Mouse (Mus musculus) 3134 (cell line): ENCODE measurements around the gene Phf21b.
A peak's percentile ranks its signal among the peaks of the same experiment; 100 is the strongest.

Experiments
- DNase-seq: peaks from one replicate; pipeline ENCODE4 v3.0.0-alpha.2; 2011; ENCODE audit warnings: low spot score; ENCODE audit not compliant: insufficient read length; ENCODE audit errors: extremely low read depth

Gene Phf21b

DNA sequence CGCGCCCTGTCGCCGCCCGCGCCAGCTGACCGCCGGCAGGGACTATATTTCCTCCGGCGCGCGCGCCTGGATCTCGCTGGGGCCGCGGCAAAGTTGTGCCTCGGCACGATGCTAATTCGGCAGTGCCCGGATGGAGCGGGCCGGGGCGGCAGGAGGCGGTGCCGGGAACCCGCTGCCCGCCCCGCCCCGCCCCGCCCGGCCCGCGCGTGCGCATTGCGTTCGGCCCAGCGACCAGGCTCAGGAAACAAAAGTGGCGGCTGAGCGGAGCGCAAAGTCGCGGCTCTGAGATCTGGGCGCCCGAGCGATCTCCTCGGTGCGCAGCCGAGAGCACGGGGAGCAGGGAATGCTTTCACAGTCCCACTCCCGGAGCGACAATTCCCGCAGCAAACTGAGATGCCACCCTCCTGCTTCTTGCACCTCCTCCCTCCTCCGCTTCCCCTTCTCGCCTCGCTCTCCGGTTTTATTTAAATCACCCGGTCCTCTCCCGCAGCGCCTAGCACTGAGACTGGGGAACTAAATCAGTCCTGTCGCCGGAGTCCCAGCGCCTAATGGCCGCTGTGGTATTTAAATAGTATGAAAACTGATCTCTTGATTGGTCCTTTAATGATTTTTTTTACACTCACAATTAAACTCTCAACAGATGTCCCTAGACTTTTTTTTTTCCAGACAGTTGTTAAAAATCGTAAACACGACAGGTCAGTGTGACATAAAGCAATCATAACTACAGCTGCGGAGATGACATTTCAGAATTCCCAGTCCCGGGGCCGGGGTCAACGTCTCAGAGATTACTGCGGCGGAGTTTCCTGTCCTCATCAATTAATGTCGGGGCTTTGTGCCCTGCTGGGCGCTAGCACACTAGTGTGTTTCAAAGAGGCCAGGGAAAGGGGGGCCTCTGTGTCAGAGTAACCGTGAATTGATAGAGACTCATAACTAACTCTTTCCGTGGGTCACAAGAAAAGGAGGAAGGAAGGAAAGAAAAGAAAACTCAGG, at the start of gene Phf21b:
Gene Phf21b (minus strand): TSS at position 44 of the 990 bp plus-strand sequence.
- DNase-seq = peak; percentile 83

DNA sequence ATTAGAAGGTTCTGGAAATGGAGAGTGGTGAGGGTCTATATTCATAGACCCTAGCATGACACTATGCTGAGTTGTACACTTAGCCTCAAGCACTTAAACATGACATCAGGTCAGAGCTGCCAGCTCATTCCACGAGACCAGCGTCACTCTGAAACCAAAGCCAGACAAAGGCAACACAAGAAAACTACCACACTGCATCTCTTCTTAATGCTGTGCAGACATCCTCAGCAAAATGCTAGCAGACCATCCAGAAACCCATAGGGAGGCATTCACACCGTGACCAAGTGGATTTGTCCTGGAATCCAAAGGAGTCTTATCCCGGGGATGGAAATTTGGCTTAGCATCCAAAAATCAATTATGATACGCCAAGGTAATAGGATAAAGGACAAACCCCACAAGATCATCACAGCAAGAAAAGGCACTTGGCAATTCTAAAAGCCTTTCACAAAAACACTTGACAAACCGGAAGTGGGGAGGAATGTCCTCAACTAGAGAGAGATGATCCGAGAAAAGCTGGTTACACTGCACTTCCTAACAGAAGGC, 48.1 kb upstream of the Phf21b start:
- no peak for DNase-seq

- no peak for DNase-seq
These were observed 42.2 kb upstream of the Phf21b start for GRCm38 (mm10) chr15:84898077-84898476.

DNA sequence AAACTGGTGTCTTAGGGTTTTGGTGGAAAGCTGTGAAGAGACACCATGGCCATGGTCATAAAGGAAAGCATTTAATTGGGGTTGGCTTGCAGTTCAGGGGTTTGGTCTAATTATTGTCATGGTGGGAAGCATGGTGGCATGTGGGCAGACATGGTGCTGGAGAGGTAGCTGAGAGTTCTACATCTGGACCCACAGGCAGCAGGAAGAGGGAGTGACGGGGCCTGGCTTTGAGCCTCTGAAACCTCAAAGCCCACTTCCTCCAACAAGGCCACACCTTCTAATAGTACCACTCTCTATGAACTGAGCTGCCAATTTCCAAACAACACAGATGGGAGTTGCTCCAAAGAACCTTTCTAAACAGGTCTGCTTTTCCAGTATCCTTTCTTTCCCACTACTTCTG, 40.8 kb upstream of the Phf21b start:
- DNase-seq = peak; percentile 26

DNA sequence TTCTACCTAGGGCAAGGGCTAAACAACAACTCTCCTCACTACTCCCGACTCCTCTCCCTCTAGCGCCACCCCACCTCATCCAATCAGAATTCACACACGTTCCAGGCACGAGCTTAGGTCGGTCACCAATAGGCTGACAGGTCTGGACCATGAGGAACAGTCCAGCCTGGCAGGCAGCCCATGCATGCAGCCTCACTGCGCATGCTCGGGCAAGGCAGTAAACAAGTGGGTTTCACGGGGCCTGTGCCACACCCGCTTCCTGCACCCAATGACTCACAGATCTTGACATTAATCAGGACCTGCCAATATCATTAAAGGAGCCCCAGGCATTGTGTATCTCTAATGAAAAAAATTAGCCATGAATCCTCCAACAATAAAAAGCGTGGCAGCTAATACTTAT, 40.4 kb upstream of the Phf21b start:
- peak; percentile 67 for DNase-seq

DNA sequence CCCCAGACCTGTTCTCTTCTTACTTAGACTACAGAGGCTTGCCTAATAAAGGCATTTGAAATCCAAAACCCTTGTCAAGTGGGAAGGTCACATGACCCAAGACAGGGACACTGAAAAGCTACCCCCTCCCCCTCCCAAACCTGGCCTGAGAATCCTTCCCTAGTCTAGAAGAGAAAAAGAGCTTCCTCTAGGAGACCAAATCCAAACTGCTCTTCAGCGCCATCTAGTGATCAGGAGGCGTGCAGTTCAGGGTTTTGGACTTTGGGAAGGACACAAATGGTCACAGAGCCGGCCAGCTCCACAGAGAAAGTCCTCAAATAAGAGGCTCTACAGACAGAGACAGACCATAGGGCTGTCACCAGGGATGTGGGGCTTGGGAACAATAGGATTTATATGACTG, 35.8 kb upstream of the Phf21b start:
- peak; percentile 31 for DNase-seq

DNA sequence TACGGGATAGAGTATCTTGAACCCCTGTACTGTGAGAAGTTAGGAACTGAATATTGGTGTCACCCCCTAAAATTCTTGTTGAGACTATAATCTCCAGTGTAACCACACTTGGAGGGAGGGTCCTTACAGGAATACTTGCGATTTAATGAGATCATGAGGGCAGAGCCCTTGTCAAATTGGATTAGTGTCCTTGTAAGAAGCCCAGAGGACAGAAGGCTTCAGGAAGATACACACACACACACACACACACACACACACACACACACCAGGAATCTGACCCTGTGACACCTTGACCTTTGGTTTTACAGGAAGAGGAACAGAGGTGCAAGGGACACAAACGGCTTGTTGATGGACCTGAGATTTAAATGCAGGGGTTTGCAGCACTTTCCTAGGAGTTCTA, 35.4 kb upstream of the Phf21b start:
- no peak for DNase-seq

- no peak for DNase-seq
These were observed 32.2 kb upstream of the Phf21b start for GRCm38 (mm10) chr15:84888066-84888465.

- DNase-seq = no peak
These were observed 21.4 kb upstream of the Phf21b start for GRCm38 (mm10) chr15:84877029-84877815.

DNA sequence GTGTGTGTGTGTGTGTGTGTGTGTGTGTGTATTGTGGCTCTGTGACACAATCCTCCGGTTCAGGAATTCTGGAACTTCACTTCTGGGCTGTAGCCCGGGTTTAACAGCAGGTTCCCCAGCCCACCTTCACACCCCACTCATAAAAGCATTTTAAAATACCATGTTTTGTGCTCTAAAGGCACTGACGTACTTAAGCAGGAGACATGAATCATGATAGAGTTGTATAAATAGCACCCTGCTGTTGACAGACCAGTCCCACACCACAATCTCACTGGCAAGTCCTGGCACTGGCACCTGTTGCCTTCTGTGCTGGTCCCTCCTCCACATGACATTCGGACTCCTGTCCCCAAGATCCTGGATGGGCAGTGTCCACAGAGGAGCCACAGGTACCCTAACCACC, 18.0 kb upstream of the Phf21b start:
- no peak for DNase-seq

DNA sequence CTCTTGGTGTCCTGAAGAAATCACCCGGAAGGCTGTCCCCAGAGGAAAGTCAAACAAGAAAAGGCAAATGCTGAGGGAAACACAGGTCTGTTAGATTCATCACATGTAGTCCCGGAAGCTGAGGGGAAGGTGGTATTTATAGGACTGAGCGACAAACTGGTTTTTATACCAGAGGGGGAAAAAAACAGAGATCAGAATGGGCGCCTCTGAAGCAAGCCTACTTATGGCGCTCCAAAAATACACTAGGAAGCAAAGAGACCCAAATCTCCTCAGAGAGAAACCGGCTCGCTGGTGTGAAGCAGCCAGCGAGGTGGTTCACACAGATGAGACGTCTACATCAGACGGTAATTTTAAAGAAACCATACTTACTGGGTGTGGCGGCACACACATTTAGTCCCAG, 17.2 kb upstream of the Phf21b start:
- DNase-seq = no peak

GRCm38 (mm10) chr15:84871802-84872201, 16.0 kb upstream of the Phf21b start:
- no peak for DNase-seq

DNA sequence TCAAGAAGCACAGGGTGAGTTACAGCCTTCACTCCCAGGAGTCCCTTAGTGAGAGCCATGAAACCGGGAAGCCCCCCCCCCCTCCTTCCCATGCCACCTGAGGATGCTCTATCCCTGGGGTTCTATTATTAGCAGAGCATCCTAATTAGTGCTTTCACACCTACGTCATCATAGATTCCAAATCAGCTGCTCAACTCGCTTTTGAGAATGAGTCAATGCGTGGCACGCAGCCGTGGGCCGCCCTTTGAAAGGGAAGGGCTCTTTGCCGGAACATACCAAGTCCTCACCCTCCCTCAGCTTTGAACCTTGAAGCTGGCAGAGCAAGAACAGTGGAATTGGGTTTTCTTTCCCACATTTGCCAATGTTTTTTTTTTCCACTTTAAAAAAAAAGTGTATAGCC, 6.1 kb upstream of the Phf21b start:
- DNase-seq = no peak

DNA sequence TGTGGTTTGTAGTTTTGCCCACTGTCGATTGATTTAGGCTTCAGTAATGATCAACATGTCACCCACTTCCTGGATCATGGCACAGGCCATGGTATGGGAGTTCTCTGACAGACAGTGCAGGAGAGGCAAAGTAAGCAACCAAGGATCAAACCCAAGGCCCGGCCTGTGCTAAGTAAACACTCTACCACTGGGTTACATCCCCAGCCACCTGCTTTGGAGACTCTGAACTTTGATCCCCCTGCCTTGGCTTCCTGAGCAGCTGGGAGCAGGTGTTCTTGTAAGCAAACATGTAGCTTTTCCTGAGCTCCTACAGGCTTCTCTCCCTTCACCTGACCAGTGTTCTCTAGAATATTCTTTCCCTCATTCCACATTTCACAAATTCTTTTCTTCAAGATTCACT, 1.8 kb upstream of the Phf21b start:
- DNase-seq = no peak

GRCm38 (mm10) chr15:84854921-84855901, 638 bp downstream of the Phf21b start:
- peak; percentile 80 for DNase-seq

DNA sequence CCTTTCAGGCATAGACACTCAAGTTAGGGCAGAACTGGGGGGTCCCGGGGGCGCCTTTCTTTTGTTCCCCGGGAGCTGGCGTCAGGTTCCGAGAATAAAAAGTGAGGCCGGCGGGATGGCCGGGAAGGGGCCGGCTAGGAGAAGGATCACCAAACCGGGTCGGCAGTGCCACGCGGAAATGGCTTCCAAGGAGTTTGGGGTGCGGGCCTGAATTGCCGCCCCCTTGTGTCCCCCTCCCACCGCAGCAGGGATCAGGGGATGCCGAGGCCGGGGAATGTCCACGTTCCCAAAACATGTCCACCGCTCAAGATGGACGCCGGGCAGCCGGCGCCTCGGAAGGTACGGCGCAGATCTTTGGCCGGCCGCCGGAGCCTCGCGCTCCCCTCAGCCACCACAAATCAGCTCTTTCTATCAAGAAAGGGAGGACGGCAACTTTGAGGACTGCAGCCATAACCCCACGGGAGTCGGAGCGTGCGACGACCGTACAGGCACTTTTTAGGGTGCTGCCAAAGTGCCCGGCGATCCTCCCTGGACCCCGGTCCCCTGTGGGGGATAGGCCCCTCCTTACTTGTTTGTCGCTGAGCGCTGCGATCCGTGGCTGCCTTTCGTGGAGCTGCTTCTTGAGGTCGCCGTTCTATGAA, 1.6 kb downstream of the Phf21b start:
- DNase-seq = peak; percentile 34

DNA sequence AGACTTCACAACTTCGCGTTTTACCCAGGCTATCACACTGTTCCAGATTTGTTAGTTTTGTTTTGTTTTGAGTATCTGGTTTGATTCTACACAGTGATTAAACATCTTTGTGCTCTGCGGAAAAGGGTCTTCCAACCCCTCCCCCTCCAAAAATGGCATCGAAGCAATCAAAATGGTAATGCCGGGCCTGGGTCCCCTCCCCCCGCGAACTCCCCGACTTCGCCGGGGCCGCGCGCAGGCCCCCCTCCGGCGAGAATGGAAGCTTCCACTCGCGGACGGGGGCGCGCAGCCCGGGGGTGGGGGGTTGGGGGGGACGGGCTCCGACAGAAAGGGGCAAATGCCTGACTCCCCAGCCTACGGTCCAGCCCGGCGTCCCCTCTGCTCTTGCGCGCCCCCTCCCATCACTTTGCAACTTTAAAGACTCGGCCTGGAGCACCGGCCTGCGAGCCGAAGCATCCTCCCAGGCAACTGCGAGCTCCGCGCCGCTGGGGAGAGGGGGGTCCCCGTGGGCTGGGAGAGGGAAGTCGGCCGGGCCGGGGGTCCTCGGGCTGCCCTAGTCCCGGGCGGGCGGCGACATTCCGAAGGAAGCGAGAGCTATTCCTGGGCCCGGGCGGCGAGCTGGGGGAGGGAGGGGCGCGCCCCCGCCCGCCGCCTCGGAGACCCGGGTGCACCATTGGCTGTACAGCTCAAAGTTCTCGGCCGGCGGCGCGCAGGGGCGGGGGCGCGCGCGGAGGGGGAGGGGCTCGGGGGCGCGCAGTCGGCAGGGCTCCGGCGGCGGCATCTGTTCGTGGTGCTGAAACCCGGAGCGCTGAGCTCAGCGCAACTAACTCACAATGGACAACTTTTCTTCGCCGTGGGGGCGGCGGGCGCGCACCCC, 2.4 kb downstream of the Phf21b start:
- no peak for DNase-seq

DNA sequence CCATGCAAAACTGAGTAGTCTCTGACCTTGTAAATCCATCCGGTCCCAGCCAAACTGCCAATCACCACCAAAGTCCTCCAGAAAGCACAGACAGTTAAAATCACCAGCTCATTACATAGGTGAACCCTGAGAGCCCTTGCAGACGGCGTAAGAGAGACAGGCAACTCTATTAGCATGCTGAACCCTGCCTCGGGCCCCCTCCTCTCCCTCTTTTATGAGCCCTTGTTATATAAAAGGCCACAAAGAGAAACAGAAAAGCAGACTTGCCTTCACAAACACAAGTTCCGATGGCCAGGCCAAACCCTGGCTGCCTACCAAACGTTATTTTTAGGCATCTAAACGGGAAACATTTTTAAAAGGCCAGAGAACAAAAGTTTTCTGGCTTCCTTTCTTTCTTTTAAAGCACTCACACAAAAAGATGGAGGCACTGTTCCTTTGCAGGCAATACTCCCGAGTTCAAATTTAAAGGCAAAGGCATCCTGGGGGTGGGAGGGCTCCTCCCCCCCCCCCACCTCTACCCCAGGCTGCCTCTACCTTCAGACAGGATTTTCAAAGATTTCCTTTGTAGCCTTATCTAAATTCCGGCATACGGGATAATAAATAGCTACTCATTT, 3.3 kb downstream of the Phf21b start:
- DNase-seq = no peak
